Mouse (Mus musculus): ENCODE results near the gene Vars.

- TF ChIP-seq CTCF (conservative IDR thresholded peaks at IDR 0.05 in 1 of 2, IDR thresholded peaks at IDR 0.05 in 1 of 2; ENCODE audit: low read depth in 2 of 2, low read length in 2 of 2) (no peak), USF2 (conservative IDR thresholded peaks at IDR 0.05; ENCODE audit: low read depth, low read length) (no peak), KAT2A (IDR thresholded peaks at IDR 0.05; ENCODE audit: insufficient replicate concordance, low read length) (no peak), POLR2A (IDR thresholded peaks at IDR 0.05; ENCODE audit: low read depth, low read length) (no peak), MAZ (IDR thresholded peaks at IDR 0.05; ENCODE audit: low read depth, low read length) (no peak), TCF12 (IDR thresholded peaks at IDR 0.05; ENCODE audit: low read depth, low read length) (no peak), MXI1 (IDR thresholded peaks at IDR 0.05; ENCODE audit: low read depth, low read length) (no peak), RAD21 (IDR thresholded peaks at IDR 0.05; ENCODE audit: low read depth, low read length) (no peak), MEF2A (IDR thresholded peaks at IDR 0.05; ENCODE audit: borderline replicate concordance, low read depth, low read length) (no peak), NRF1 (IDR thresholded peaks at IDR 0.05; ENCODE audit: low read depth, low read length) (no peak), CHD1 (IDR thresholded peaks at IDR 0.05; ENCODE audit: low read depth, low read length) (no peak), MAX (IDR thresholded peaks at IDR 0.05; ENCODE audit: low read length) (no peak), EP300 (IDR thresholded peaks at IDR 0.05; ENCODE audit: low read length) (no peak)
These were observed 16.3 kb downstream of the Vars start for GRCm38 (mm10) chr17:35016791-35017705.
